Mouse (Mus musculus): ENCODE data around the gene Cdc37.

- TF ChIP-seq CTCF (IDR thresholded peaks at IDR 0.05; ENCODE audit: extremely low read depth, insufficient read length, insufficient replicate concordance, low read depth, low read length) (no peak), POLR2A (IDR thresholded peaks at IDR 0.05; ENCODE audit: low read depth, low read length) (no peak)
Measured at GRCm38 (mm10) chr9:21167140-21168097, 17.6 kb upstream of the Cdc37 start.

All from small intestine, adult 2 months (tissue).